Mouse (Mus musculus) gastrocnemius, adult 2 months (tissue): ENCODE data around the gene Fst. TPM values are rescaled to one million over a fixed set of nuclear protein-coding genes. Genes with fewer than 3 reads are reported as not detected.
A peak's percentile ranks its signal among the peaks of the same experiment; 100 is the strongest.

Experiments
- DNase-seq: peaks from one replicate; pipeline ENCODE4 v3.0.0; 2022
- H3K27ac ChIP-seq: fragments of 200-600 bp; 2 replicates; pipeline ENCODE4 v1.8.1; 2022; ENCODE audit warnings: mild to moderate bottlenecking
- H3K4me3 ChIP-seq: fragments of 200-600 bp; 2 replicates; pipeline ENCODE4 v1.8.1; 2022; ENCODE audit warnings: mild to moderate bottlenecking, moderate library complexity
- CTCF ChIP-seq: fragments of 200-600 bp; IDR thresholded peaks from 2 replicates; pipeline ENCODE4 v1.8.1; 2022; ENCODE audit warnings: antibody characterized with exemption, mild to moderate bottlenecking, moderate library complexity
- intact Hi-C: fragments of 180-260 bp; cut with DNase I; formaldehyde crosslinking; loops from one replicate; pipeline ENCODE4 v1.15.1; 2025
- total RNA-seq, 2 experiments: library from RNA; stranded (reverse); gene quantifications; 2 replicates each; pipeline ENCODE4 v1.2.3; 2021

The Fst gene
- total RNA-seq, 2 experiments from 2014 or later: 4.7 to 7.3 TPM

DNA sequence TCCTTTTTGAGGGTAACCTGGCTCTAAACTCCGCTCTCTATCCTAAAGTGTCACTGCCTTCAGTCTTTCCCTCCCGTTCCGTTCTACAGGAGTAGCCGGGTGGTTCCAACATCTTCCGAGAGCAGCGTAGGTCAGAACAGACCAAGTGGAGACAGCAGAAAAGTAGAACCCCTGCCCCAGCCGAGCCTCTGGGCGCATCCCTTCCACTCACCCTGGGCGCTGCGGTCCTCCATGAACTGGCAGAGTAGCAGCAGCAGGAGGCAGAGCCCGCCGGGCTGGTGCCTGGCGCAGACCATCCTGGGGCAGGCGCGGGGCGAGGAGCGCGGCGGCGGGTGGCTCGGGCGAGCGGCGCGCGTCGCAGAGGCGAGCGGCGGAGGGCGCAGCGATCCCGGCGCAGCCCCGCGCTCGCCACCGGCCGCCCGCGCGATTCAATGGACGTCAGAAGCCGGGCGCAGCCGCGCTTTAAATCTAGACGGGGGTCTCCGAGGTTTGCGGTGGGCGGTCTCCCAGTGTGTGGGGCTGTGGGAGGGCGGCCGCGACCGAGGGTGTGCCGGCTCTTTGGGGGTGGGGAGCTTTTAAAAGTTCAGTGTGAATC is 363 bp downstream of the Fst start:
- Histone ChIP-seq H3K27ac (peak overlapping the region; percentile 83), H3K4me3 (peak overlapping the region; percentile 83)
- TF ChIP-seq CTCF: peak; percentile 11; the same call in 1 of the 2 replicates
- peak; percentile 58 for DNase-seq
- intact Hi-C loops: loop anchor here (10.0 kb wide), 1 partner anchor 154 kb away; no protein-coding TSS in a partner anchor

DNA sequence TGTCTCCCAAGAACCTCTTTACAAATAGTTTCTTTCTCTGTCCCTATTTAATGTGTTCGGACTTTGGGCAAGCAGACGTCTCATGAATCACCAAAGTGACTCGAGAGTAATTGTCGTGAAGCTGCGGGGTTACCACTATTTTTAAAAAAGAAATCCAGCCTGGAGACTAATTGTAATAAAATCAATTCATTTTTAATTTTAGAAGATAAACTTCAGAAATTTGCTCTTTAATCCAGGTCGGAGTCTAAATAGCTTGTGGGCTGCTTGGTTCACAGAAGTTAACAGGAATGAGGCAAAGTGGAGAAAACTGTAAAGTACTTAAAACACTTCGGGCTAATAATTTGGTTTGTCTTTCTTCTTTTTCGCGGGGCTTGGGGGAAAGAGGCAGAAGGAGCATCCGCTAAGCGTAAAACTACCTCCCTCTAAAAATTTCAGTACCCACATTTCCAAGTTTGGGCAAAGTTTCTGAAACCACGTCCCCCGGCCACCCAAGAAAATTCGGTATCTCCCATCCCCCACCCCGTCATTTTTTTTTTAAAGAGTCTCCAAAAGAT is 1.1 kb downstream of the Fst start:
- Histone ChIP-seq H3K27ac (peak overlapping the region; percentile 83), H3K4me3 (peak overlapping the region; percentile 83)
- TF ChIP-seq CTCF: no peak
- DNase-seq: no peak
- intact Hi-C loops: loop anchor here (10.0 kb wide), 1 partner anchor 153 kb away; no protein-coding TSS in a partner anchor

DNA sequence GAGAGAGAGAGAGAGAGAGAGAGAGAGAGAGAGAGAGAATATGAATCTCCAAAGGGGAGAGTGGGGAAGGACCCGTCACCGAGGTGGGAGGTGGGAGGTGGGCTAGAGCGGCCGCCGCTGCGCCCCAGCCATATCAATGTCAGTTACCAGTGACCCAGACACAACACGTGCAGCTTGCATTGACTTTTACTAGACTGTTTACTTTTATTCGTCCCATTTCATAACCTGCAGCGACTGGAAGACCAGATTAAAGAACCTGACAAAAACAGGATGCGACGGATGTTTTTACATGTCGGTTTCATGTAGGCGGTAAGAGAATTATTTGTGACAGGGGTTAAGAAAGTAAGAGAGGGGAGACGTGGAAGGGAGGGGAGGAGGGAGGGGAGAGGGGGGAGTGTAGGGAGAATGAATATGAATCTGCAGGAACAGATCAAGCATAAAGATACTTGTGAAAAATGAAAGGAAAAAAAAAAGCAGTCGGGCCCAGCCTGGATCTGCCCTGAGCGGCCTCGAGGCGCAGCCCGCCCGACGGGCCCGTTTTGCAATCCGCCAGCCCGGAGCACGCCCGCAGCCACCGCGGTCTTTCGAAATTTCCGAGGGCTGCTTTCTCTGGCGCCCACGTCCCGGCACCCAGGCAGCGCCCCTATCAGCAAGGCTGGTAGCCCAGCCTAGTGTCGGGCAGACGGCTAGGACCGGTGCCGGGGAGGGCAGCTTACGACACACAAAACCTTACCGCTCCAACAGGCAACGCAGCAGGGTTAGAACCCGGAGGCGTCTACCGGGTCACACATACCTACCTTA is 1.8 kb downstream of the Fst start:
- TF ChIP-seq CTCF: no peak
- Histone ChIP-seq H3K4me3 (peak overlapping the region; percentile 83), H3K27ac (peak overlapping the region; percentile 83)
- intact Hi-C loops: loop anchor here (10.0 kb wide), 1 partner anchor 152 kb away; no protein-coding TSS in a partner anchor
- DNase-seq: peak; percentile 63

DNA sequence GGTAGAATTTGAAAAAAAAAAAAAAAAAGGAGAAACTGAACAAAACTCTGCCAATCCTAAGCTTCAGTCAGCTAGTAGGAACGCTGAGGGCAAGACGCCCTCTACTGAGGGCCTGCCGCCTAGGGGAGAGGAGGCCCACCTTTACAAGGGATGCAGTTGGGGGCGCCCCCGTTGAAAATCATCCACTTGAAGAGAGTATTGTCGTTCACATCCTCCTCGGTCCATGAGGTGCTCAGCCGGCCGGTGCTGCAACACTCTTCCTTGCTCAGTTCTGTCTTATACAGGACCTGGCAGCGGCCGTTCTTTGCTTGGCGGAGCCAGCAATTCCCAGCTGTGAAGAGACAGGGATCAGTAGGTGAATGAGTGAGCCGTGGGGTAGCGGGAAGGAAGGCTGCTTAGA is 2.5 kb downstream of the Fst start:
- TF ChIP-seq CTCF: peak; percentile 29; the same call in 1 of the 2 replicates
- Histone ChIP-seq H3K27ac (peak overlapping the region; percentile 21; the same call in 1 of the 2 replicates), H3K4me3 (peak overlapping the region; percentile 83)
- DNase-seq: peak; percentile 49
- intact Hi-C loops: loop anchor here (10.0 kb wide), 1 partner anchor 151 kb away; no protein-coding TSS in a partner anchor

DNA sequence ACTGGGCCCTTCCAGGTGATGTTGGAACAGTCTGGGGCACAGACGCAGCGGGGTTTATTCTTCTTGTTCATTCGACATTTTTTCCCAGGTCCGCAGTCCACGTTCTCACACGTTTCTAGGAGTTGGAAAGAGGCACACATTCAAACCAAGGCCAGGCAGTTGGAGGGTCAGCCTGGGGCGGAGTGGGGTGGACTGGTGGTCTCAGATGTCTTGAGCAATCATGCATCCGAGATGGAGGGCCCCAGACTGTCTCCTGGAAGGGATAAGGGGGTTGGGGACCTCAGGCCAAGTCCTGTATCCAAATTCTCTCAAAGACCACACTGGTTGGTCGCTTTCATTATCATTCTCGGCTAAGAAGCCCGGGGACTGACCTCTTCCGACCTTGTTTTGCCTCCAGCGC is 3.0 kb downstream of the Fst start:
- no peak for DNase-seq
- no peak for TF ChIP-seq CTCF
- Histone ChIP-seq H3K4me3 (peak overlapping the region; percentile 83), H3K27ac (peak overlapping the region; percentile 46; the same call in 1 of the 2 replicates)
- intact Hi-C loops: loop anchor here (10.0 kb wide), 1 partner anchor 151 kb away; no protein-coding TSS in a partner anchor

DNA sequence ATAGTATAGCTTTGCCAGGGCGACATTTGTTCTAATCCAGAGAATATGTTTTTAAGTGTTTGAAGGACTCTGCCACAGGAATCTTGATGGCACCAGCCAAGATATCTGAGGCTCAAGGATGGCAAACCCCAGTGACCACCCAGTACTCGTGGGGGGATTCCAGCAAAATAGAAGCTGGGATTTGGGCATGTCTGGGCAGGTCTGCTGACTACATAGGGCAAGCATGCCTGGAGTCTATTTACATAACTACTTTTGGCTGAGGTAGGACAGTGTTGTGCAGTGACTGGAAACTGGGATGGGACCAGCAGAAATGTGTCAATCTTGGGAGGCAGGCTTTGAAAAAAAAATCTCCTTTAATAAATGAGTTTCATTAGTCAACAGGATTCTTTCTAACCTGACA is 11.5 kb downstream of the Fst start:
- DNase-seq: no peak
- H3K4me3 ChIP-seq: no peak overlapping the region
- H3K27ac ChIP-seq: peak overlapping the region; percentile 72; the same call in 1 of the 2 replicates
- intact Hi-C loops: no loop called here
- TF ChIP-seq CTCF: no peak

DNA sequence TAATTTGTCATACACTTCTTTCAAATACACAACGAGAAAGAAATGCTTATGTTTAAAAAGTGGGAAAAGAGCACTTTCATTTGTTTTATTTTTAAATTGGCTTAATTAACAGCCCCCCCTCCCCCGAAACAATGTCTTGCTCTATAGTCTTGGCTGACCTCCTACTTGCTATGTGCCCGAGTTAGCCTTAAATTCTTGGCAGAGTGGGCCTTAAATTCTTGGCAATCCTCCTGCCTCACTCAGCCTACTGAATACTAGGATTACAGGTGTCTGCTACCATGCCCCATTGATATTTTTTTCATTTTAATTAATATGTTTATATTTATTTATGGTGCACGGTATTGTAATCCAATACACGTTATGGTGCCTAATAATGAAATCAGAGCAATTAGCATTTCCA is 26.3 kb downstream of the Fst start:
- Histone ChIP-seq H3K4me3 (no peak overlapping the region), H3K27ac (no peak overlapping the region)
- TF ChIP-seq CTCF: no peak
- no peak for DNase-seq
- intact Hi-C loops: no loop called here

DNA sequence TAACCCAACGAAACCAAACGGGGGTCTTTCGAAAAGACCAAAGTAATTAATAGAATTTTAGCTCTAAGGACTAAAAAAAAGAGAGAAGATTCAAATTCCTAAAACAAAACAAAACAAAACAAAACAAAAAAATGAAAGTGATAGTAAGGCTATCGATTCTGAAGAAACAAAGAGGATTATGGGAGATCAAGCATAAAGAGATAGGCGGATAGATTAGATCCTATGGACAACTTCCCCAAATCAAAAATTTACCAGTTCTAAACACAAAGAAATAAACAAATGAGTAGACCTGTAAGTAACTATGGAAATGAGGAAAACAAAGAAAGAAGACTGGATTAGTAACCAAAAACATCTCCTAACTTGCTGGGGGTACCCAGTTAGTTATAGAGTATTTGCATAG is 33.5 kb downstream of the Fst start:
- Histone ChIP-seq H3K27ac (no peak overlapping the region), H3K4me3 (no peak overlapping the region)
- intact Hi-C loops: no loop called here
- no peak for TF ChIP-seq CTCF
- DNase-seq: no peak

DNA sequence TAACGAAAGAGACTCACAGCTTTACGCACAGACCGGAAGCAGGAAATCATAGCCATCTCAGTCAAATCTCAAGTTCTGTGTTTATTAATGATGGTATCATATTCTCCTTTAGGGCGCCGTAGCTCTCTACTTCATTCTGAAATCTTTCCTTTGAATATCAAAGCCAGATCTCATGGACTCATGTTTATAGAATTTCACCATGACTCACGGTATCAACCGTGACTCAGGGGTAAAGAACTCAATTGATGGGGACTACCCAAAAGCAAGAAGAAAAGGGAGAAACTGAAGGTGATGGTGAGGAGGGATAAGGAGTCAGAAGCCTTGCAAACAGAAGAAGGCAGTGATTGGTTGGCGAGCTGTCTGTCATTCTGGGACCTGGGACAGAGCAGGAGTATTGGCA is 38.5 kb downstream of the Fst start:
- no peak for DNase-seq
- no peak for TF ChIP-seq CTCF
- H3K27ac ChIP-seq: no peak overlapping the region
- H3K4me3 ChIP-seq: peak overlapping the region; percentile 58
- intact Hi-C loops: no loop called here

DNA sequence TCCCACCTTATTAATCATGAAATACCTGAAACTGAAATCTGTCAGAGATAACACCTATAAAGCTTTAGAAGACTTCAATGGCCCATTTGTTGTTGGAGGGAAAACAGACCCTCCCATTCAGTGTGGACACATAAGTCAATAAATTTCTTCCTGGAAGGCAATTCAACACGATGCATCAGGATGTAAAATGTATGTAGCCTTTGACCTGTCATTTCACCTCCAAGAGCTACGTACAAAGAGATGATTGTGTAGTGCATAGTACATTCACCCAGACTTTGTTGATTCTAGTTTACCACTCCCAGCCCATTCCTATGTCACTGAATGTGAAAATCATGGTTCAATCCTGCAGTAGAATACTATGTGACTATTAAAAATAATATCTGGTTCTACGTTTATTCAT is 39.4 kb downstream of the Fst start:
- no peak for DNase-seq
- H3K27ac ChIP-seq: no peak overlapping the region
- H3K4me3 ChIP-seq: no peak overlapping the region
- no peak for TF ChIP-seq CTCF
- intact Hi-C loops: no loop called here

DNA sequence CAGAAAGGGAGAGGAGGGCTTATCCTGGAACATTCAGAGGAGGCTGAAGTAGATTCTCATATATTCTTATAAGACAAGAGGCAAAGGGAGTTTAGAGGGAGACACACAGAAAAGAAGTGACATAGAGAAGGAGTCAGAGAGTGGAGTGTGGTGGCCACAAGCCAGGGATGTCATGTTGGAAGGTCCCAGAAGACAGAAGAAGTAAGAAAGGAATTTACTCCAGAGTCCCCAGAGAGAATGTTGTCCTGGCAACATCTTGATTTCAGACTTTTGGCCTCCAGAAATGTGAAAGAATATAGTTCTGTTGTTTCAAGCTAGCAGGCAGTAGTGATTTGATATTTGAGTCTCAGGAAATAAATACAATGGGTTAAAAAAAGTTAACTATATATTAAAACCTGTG is 46.4 kb downstream of the Fst start:
- Histone ChIP-seq H3K4me3 (no peak overlapping the region), H3K27ac (no peak overlapping the region)
- no peak for TF ChIP-seq CTCF
- peak; percentile 34 for DNase-seq
- intact Hi-C loops: no loop called here

DNA sequence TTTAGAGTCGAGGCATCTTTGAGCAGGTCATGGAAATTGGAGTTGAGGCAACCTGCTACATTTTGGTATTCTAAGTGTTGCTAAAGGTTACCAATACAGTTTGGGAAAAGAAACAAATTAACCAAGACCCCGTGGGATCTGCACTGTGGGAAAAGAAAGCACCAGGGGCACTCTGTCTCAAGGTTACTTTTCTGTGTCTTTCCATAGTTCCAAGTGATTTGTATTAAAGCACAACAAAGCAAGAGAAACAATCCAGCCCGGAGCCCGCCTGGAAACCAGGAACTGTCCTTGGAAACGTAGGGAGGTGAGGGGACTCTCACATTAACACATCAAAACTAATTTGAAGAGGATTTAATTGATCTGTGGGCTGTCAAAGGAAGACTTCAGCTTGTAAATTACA is 51.9 kb downstream of the Fst start:
- Histone ChIP-seq H3K4me3 (no peak overlapping the region), H3K27ac (no peak overlapping the region)
- TF ChIP-seq CTCF: no peak
- intact Hi-C loops: no loop called here
- no peak for DNase-seq

DNA sequence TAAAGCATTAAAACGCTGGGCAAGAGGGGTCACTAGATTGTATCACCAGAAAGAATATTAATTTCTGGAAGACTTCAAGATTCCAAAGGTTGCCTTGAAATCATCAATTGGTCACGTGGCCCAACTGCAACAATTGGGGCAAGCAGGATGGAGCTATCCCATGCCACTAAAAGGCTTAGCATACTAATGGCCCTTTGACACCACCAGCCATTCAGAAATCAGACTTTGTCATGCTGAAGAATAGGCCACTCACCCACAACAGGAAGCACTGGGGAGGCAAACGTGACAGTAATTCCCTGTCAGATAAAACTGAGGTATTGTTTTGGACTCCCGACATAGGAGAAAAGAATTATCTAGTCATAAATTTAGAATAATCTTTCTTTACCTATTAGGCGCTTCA is 52.3 kb downstream of the Fst start:
- no peak for DNase-seq
- no peak for TF ChIP-seq CTCF
- Histone ChIP-seq H3K4me3 (no peak overlapping the region), H3K27ac (no peak overlapping the region)
- intact Hi-C loops: no loop called here
